Mouse (Mus musculus) heart, embryonic 12.5 days (tissue): ENCODE measurements around the gene Anks1b. TPM values are rescaled to one million over a fixed set of nuclear protein-coding genes. Genes with fewer than 3 reads are reported as not detected.

Experiments
- ATAC-seq: fragments of 200-750 bp; cut with Nextera tagmentation; 2 replicates; pipeline ENCODE4 v1.8.0; 2017; ENCODE audit warnings: moderate TSS enrichment, moderate library complexity; ENCODE audit not compliant: insufficient number of reproducible peaks, low FRiP score
- H3K27ac ChIP-seq: fragments of 300-500 bp; sonication (generic); 2 replicates; pipeline ENCODE4 v1.5.1; 2016; ENCODE audit warnings: mild to moderate bottlenecking, moderate library complexity; ENCODE audit not compliant: poor library complexity, severe bottlenecking
- H3K27me3 ChIP-seq: fragments of 300-500 bp; sonication (generic); replicated peaks from 2 replicates; pipeline ENCODE4 v1.6.1; 2016; ENCODE audit warnings: mild to moderate bottlenecking, moderate library complexity
- H3K36me3 ChIP-seq: fragments of 300-500 bp; sonication (generic); 2 replicates; pipeline ENCODE4 v1.6.1; 2016; ENCODE audit warnings: mild to moderate bottlenecking, moderate library complexity
- H3K4me1 ChIP-seq: fragments of 300-500 bp; sonication (generic); replicated peaks from 2 replicates; pipeline ENCODE4 v1.6.1; 2016; ENCODE audit warnings: mild to moderate bottlenecking
- H3K4me2 ChIP-seq: fragments of 300-500 bp; sonication (generic); 2 replicates; pipeline ENCODE4 v1.6.1; 2016; ENCODE audit warnings: mild to moderate bottlenecking, moderate library complexity
- H3K4me3 ChIP-seq: fragments of 300-500 bp; sonication (generic); 2 replicates; pipeline ENCODE4 v1.5.1; 2016; ENCODE audit warnings: mild to moderate bottlenecking
- H3K9ac ChIP-seq: fragments of 300-500 bp; sonication (generic); 2 replicates; pipeline ENCODE4 v1.6.1; 2016; ENCODE audit warnings: mild to moderate bottlenecking, moderate library complexity
- H3K9me3 ChIP-seq: fragments of 300-500 bp; sonication (generic); replicated peaks from 2 replicates; pipeline ENCODE4 v1.6.1; 2016; ENCODE audit warnings: mild to moderate bottlenecking, moderate library complexity
- WGBS: fragments of 180-500 bp; shearing (Covaris S2); methylation state at CpG from one replicate; pipeline ENCODE4 v1.1.7; 2016; 5-methylcytosine and 5-hydroxymethylcytosine counted together
- polyA plus RNA-seq: library from polyadenylated mRNA; unstranded; fragments of >200 nt; fragmentation: Nextera tagmentation; extraction: Ambion mirVana; gene quantifications from 2 replicates; pipeline ENCODE4 v1.2.1, GENCODE M21; 2016

The Anks1b gene
- polyA plus RNA-seq, 1 experiment from 2014 or later: 0.40 TPM

GRCm38 (mm10) chr10:90814412-90814811, 941.1 kb downstream of the Anks1b start:
- H3K36me3 ChIP-seq: no peaks in the 10 kb centered on the region
- 77% methylated on average over 6 of the region's 6 CpGs for WGBS
- no peaks in the 10 kb centered on the region for H3K4me1 ChIP-seq
- H3K27me3 ChIP-seq: peaks cover 3% of the 10 kb centered on the region
- H3K4me3 ChIP-seq: no peak overlapping the region
- H3K9ac ChIP-seq: no peak overlapping the region
- H3K27ac ChIP-seq: no peak overlapping the region
- ATAC-seq: no peak
- no peak overlapping the region for H3K4me2 ChIP-seq
- H3K9me3 ChIP-seq: no peaks in the 10 kb centered on the region

GRCm38 (mm10) chr10:90818246-90818937, 945.1 kb downstream of the Anks1b start:
- WGBS: 52% methylated on average over 10 of the region's 10 CpGs
- no peaks in the 10 kb centered on the region for H3K4me1 ChIP-seq
- no peaks in the 10 kb centered on the region for H3K36me3 ChIP-seq
- no peak overlapping the region for H3K9ac ChIP-seq
- no peak overlapping the region for H3K27ac ChIP-seq
- H3K27me3 ChIP-seq: peaks cover 12% of the 10 kb centered on the region
- H3K4me3 ChIP-seq: no peak overlapping the region
- H3K4me2 ChIP-seq: no peak overlapping the region
- H3K9me3 ChIP-seq: no peaks in the 10 kb centered on the region
- no peak for ATAC-seq

- no peaks in the 10 kb centered on the region for H3K9me3 ChIP-seq
- H3K27me3 ChIP-seq: peaks cover 38% of the 10 kb centered on the region
- no peak overlapping the region for H3K4me2 ChIP-seq
- WGBS: 11% methylated on average over 4 of the region's 4 CpGs
- H3K36me3 ChIP-seq: no peaks in the 10 kb centered on the region
- no peak for ATAC-seq
- no peak overlapping the region for H3K4me3 ChIP-seq
- H3K9ac ChIP-seq: no peak overlapping the region
- no peak overlapping the region for H3K27ac ChIP-seq
- no peaks in the 10 kb centered on the region for H3K4me1 ChIP-seq
These were observed 950.1 kb downstream of the Anks1b start for GRCm38 (mm10) chr10:90823438-90823837.

- no peak for ATAC-seq
- Histone ChIP-seq H3K27ac (no peak overlapping the region), H3K36me3 (no peaks in the 10 kb centered on the region), H3K4me2 (no peak overlapping the region), H3K4me3 (no peak overlapping the region), H3K4me1 (peaks cover 8% of the 10 kb centered on the region; the same call in 1 of the 2 replicates), H3K9me3 (no peaks in the 10 kb centered on the region), H3K9ac (no peak overlapping the region), H3K27me3 (peaks cover 47% of the 10 kb centered on the region)
- 57% methylated on average over 2 of the region's 2 CpGs for WGBS
These were observed 951.4 kb downstream of the Anks1b start for GRCm38 (mm10) chr10:90824692-90825091.

GRCm38 (mm10) chr10:90826939-90827338, 953.6 kb downstream of the Anks1b start:
- no peak overlapping the region for H3K4me2 ChIP-seq
- H3K4me3 ChIP-seq: no peak overlapping the region
- no peak overlapping the region for H3K27ac ChIP-seq
- H3K27me3 ChIP-seq: peaks cover 65% of the 10 kb centered on the region
- peaks cover 8% of the 10 kb centered on the region; the same call in 1 of the 2 replicates for H3K4me1 ChIP-seq
- 19% methylated on average over 4 of the region's 4 CpGs for WGBS
- no peaks in the 10 kb centered on the region for H3K9me3 ChIP-seq
- no peak overlapping the region for H3K9ac ChIP-seq
- no peaks in the 10 kb centered on the region for H3K36me3 ChIP-seq
- no peak for ATAC-seq

- ATAC-seq: no peak
- H3K4me2 ChIP-seq: peak overlapping the region; percentile 99
- 2% methylated on average over 31 of the region's 73 CpGs for WGBS
- no peaks in the 10 kb centered on the region for H3K9me3 ChIP-seq
- H3K36me3 ChIP-seq: no peaks in the 10 kb centered on the region
- H3K4me1 ChIP-seq: peaks cover 8% of the 10 kb centered on the region; the same call in 1 of the 2 replicates
- H3K27me3 ChIP-seq: peaks cover 69% of the 10 kb centered on the region
- H3K27ac ChIP-seq: no peak overlapping the region
- H3K9ac ChIP-seq: no peak overlapping the region
- peak overlapping the region; percentile 63 for H3K4me3 ChIP-seq
These were observed 955.5 kb downstream of the Anks1b start for GRCm38 (mm10) chr10:90828581-90829393.

GRCm38 (mm10) chr10:90829394-90830267, 956.3 kb downstream of the Anks1b start:
- WGBS: under 1% methylated on average over 53 of the region's 76 CpGs
- peak overlapping the region; percentile 63 for H3K4me3 ChIP-seq
- peaks cover 69% of the 10 kb centered on the region for H3K27me3 ChIP-seq
- H3K4me1 ChIP-seq: peaks cover 8% of the 10 kb centered on the region; the same call in 1 of the 2 replicates
- no peaks in the 10 kb centered on the region for H3K36me3 ChIP-seq
- no peaks in the 10 kb centered on the region for H3K9me3 ChIP-seq
- H3K9ac ChIP-seq: no peak overlapping the region
- ATAC-seq: 0 out of 2 replicates have a peak, but pooled peaks have one; percentile 22
- no peak overlapping the region for H3K27ac ChIP-seq
- H3K4me2 ChIP-seq: peak overlapping the region; percentile 99

GRCm38 (mm10) chr10:90830268-90830585, 956.9 kb downstream of the Anks1b start:
- WGBS: 4% methylated on average over 11 of the region's 11 CpGs
- no peak overlapping the region for H3K4me3 ChIP-seq
- no peak for ATAC-seq

GRCm38 (mm10) chr10:90830591-90831287, 957.4 kb downstream of the Anks1b start:
- H3K27ac ChIP-seq: no peak overlapping the region
- peaks cover 8% of the 10 kb centered on the region; the same call in 1 of the 2 replicates for H3K4me1 ChIP-seq
- WGBS: 5% methylated on average over 21 of the region's 21 CpGs
- no peak overlapping the region for H3K4me3 ChIP-seq
- H3K9ac ChIP-seq: no peak overlapping the region
- no peaks in the 10 kb centered on the region for H3K36me3 ChIP-seq
- no peak for ATAC-seq
- no peak overlapping the region for H3K4me2 ChIP-seq
- peaks cover 60% of the 10 kb centered on the region for H3K27me3 ChIP-seq
- H3K9me3 ChIP-seq: no peaks in the 10 kb centered on the region

More at GRCm38 (mm10) chr10:90830268-90830585, 956.9 kb downstream of the Anks1b start:
- no peak overlapping the region for H3K27ac ChIP-seq
- H3K9me3 ChIP-seq: no peaks in the 10 kb centered on the region
- H3K9ac ChIP-seq: no peak overlapping the region
- no peaks in the 10 kb centered on the region for H3K36me3 ChIP-seq
- H3K4me2 ChIP-seq: peak overlapping the region; percentile 99; the same call in 1 of the 2 replicates
- H3K4me1 ChIP-seq: peaks cover 8% of the 10 kb centered on the region; the same call in 1 of the 2 replicates
- H3K27me3 ChIP-seq: peaks cover 65% of the 10 kb centered on the region

- Histone ChIP-seq H3K36me3 (no peaks in the 10 kb centered on the region), H3K4me2 (no peak overlapping the region), H3K27ac (no peak overlapping the region)
These were observed 957.9 kb downstream of the Anks1b start for GRCm38 (mm10) chr10:90831288-90831626.

More at GRCm38 (mm10) chr10:90831288-90831626, 957.9 kb downstream of the Anks1b start:
- Histone ChIP-seq H3K9ac (no peak overlapping the region), H3K27me3 (peaks cover 59% of the 10 kb centered on the region), H3K4me3 (no peak overlapping the region), H3K9me3 (no peaks in the 10 kb centered on the region), H3K4me1 (peaks cover 8% of the 10 kb centered on the region; the same call in 1 of the 2 replicates)
- 13% methylated on average over 2 of the region's 2 CpGs for WGBS
- ATAC-seq: no peak
